Mouse (Mus musculus) ES-E14 (cell line): ENCODE results near the gene Igfbp7.

ENCODE experiments used
- CHD2 ChIP-seq: IDR thresholded peaks from 2 replicates; pipeline ENCODE4 v1.6.1; 2014; ENCODE audit warnings: mild to moderate bottlenecking, low read depth, low read length, inconsistent platforms
- MAFK ChIP-seq: IDR thresholded peaks from 2 replicates; pipeline ENCODE4 v1.6.1; 2014; ENCODE audit warnings: mild to moderate bottlenecking, low read depth, low read length, inconsistent platforms; ENCODE audit not compliant: insufficient read depth
- ZNF384 ChIP-seq: IDR thresholded peaks from 2 replicates; pipeline ENCODE4 v1.6.1; 2012; ENCODE audit warnings: low read depth, low read length, inconsistent platforms

GRCm38 (mm10) chr5:77330154-77330553, 77.7 kb downstream of the Igfbp7 start:
- TF ChIP-seq CHD2 (no peak), ZNF384 (no peak), MAFK (0 out of 2 replicates have a peak, but pooled peaks have one; percentile 33)
